Mouse (Mus musculus): ENCODE measurements at regions not wholly inside any gene's neighbourhood (a gene's known extent, or its start where the extent isn't known, plus 50 kb on each side); places are given as distances from the start of the nearest gene placed in this dataset.

- DNase-seq (ENCODE audit: low spot score in 2 of 2) = no peak
Measured at GRCm38 (mm10) chr1:23602710-23603291, 158.8 kb upstream of the B3gat2 start.

GRCm38 (mm10) chr1:23629366-23629765 lies 132.2 kb upstream of the B3gat2 start:
- no peak for DNase-seq (ENCODE audit: low spot score in 2 of 2)

DNA sequence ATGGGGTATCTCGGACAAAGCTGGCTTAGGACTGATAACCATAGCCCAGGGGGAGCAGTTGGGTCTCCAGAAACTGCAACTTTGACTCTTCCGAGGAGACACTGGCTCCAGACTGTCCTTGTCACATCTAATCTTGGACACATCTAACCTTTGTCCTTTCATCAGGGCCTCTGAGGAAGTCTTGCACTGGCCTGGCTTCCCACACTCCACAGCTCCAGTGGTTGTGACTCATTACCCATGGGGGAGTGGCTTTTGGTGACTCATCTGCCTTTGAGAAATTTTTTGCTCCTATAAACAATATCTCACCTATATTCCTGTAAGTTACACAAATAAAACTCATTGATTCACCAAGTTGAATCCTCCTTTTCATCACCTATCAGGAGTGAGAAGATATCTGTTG lies 116.5 kb upstream of the B3gat2 start:
- DNase-seq (ENCODE audit: low spot score in 2 of 2) = no peak

GRCm38 (mm10) chr1:23648875-23649506 lies 112.6 kb upstream of the B3gat2 start:
- DNase-seq (ENCODE audit: low spot score in 2 of 2) = no peak

DNA sequence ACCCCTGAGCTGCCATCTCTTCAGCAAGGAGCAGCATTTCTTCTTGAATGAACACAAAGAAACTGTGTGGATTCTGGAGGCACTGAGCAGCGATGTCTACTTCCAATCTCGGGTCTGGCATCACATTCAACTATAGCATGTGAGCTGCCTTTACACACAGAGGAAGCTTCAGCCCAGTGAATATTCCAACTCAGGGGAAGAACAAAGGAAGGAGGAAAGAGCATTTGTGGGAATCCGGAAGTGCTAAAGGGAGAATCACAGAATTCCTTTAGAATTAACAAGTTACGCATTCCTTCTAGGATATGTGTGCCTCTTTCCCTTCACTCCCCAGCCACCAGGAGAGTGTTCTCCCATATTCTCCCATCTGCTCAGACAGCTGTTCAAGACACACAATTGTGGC lies 111.7 kb upstream of the B3gat2 start:
- no peak for DNase-seq (ENCODE audit: low spot score in 2 of 2)

GRCm38 (mm10) chr1:23653628-23654027 lies 107.9 kb upstream of the B3gat2 start:
- no peak for DNase-seq (ENCODE audit: low spot score in 2 of 2)

- DNase-seq (ENCODE audit: low spot score in 2 of 2) = no peak
Measured at GRCm38 (mm10) chr1:23655768-23656167, 105.8 kb upstream of the B3gat2 start.

GRCm38 (mm10) chr1:23656302-23656701 lies 105.3 kb upstream of the B3gat2 start:
- no peak for DNase-seq (ENCODE audit: low spot score in 2 of 2)

- no peak for DNase-seq (ENCODE audit: low spot score in 2 of 2)
Measured at GRCm38 (mm10) chr1:23656718-23657117, 104.8 kb upstream of the B3gat2 start.

- no peak for DNase-seq (ENCODE audit: low spot score in 2 of 2)
Measured at GRCm38 (mm10) chr1:23670514-23670913, 91.0 kb upstream of the B3gat2 start.

GRCm38 (mm10) chr1:23674357-23674756 lies 87.2 kb upstream of the B3gat2 start:
- DNase-seq (ENCODE audit: low spot score in 2 of 2) = no peak

- no peak for DNase-seq (ENCODE audit: low spot score in 2 of 2)
Measured at GRCm38 (mm10) chr1:23676301-23676700, 85.3 kb upstream of the B3gat2 start.

DNA sequence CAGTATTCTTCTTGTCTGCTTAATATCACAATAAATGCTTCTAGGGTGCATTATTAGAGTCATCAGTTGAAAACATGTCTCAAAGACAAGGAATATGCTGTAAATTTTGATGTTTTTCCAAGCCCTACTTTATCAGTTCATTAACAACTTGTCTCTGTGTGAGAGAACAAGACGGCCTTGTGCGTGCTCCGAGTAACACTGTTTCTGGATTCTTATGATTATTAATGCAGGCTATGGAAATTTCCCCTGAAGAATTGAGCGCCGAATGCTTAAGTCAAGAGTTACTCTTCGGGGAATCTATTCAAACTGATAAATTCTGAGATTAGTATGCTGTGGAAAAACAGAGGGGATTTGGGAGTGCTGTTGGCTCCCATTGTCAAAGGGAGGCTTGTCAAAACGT lies 72.2 kb upstream of the B3gat2 start:
- no peak for DNase-seq (ENCODE audit: low spot score in 2 of 2)

DNA sequence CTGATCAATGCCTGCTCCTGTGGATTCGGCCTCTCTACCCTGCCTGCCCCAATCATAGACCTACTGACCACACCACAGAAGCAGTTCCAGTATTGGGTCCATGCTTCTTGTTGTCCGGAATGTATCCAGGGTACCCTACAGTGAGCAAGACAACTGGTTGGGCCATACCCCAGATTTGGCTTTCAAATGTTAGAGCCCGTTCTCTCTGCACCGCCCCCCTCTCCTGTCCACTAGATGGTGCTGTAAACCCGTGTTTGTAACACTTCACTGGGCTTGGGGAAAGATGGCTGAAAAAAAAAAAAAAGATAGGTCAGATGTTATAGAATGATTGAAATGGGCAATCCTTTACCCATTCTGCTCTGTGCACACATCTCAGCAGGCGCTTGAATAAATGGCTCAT lies 56.1 kb upstream of the B3gat2 start:
- DNase-seq (ENCODE audit: low spot score in 2 of 2) = peak in 1 of 2 experiments; percentile 37

DNA sequence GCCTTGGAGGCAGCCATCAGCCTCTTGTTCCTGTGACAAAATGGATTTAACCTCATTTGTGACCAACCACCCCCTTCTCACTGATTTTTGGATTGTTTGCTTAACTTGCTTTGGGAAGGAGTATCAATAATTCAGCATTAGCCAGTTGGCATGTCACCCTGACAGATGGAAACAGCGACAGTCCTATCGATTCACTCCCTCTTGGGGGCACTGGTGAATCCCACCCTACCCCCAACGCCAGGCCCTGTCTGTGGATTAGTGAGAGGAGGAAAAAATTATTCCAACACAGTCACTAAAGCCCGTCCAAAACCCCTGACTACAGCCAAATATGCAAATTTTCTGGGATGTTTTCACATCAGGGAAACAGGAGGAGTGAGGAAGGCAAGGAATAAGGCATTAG lies 55.1 kb upstream of the B3gat2 start:
- no peak for DNase-seq (ENCODE audit: low spot score in 2 of 2)

Data from gastrocnemius, postnatal 4 days (tissue).